Mouse (Mus musculus): Measurements from ENCODE around the gene Ankrd55. TPM values are rescaled to one million over a fixed set of nuclear protein-coding genes. Genes with fewer than 3 reads are reported as not detected.

Gene Ankrd55
- total RNA-seq, 1 experiment = 0.18 TPM

- no peak for DNase-seq (ENCODE audit: low read depth, low spot score)
- in situ Hi-C loops (cut with MboI; ENCODE audit: low sequenced_read_pairs in 2 of 2, unreplicated experiment in 2 of 2) = no loop called here
- Histone ChIP-seq H3K9ac (ENCODE audit: insufficient read depth, low read depth, low read length, poor library complexity, severe bottlenecking) (no peak overlapping the region), H3K27ac (ENCODE audit: insufficient read depth, low read depth, low read length, poor library complexity, severe bottlenecking) (no peak overlapping the region), H3K9me3 (ENCODE audit: control insufficient read depth, insufficient read depth, low read depth, low read length) (no peaks in the 10 kb centered on the region), H3K36me3 (ENCODE audit: control insufficient read depth, insufficient read depth, low read length, poor library complexity, severe bottlenecking) (no peaks in the 10 kb centered on the region), H3K4me3 (ENCODE audit: insufficient read depth in 1 of 2, low read depth in 1 of 2, low read length in 2 of 2, poor library complexity in 1 of 2, severe bottlenecking in 1 of 2) (no peak overlapping the region), H3K4me1 (ENCODE audit: control insufficient read depth in 2 of 2, insufficient read depth in 2 of 2, low read length in 2 of 2, poor library complexity in 1 of 2) (peaks cover 0 to 2% of the 10 kb centered on the region in 2 experiments; a peak in 1 of 4 replicates)
- TF ChIP-seq CHD2 (IDR thresholded peaks at IDR 0.05; ENCODE audit: low read depth, low read length) = no peak
- TF ChIP-seq HCFC1 (IDR thresholded peaks at IDR 0.05; ENCODE audit: borderline replicate concordance, insufficient read depth, low read length) = no peak
- TF ChIP-seq ZNF384 (IDR thresholded peaks at IDR 0.05; ENCODE audit: low read depth, low read length) = no peak
- no peak for TF ChIP-seq ZC3H11A (IDR thresholded peaks at IDR 0.05; ENCODE audit: borderline replicate concordance, low read depth, low read length)
- TF ChIP-seq MAFK (IDR thresholded peaks at IDR 0.05; ENCODE audit: insufficient read depth, low read depth, low read length) = no peak
Measured at GRCm38 (mm10) chr13:112387279-112387678, 99.0 kb downstream of the Ankrd55 start.

- no peak for DNase-seq (ENCODE audit: low read depth, low spot score)
- Histone ChIP-seq H3K9ac (ENCODE audit: insufficient read depth, low read depth, low read length, poor library complexity, severe bottlenecking) (no peak overlapping the region), H3K27ac (ENCODE audit: insufficient read depth, low read depth, low read length, poor library complexity, severe bottlenecking) (no peak overlapping the region), H3K4me3 (ENCODE audit: insufficient read depth in 1 of 2, low read depth in 1 of 2, low read length in 2 of 2, poor library complexity in 1 of 2, severe bottlenecking in 1 of 2) (no peak overlapping the region), H3K36me3 (ENCODE audit: control insufficient read depth, insufficient read depth, low read length, poor library complexity, severe bottlenecking) (no peaks in the 10 kb centered on the region), H3K9me3 (ENCODE audit: control insufficient read depth, insufficient read depth, low read depth, low read length) (no peaks in the 10 kb centered on the region), H3K4me1 (ENCODE audit: control insufficient read depth in 2 of 2, insufficient read depth in 2 of 2, low read length in 2 of 2, poor library complexity in 1 of 2) (no peaks in the 10 kb centered on the region)
- in situ Hi-C loops (cut with MboI; ENCODE audit: low sequenced_read_pairs in 2 of 2, unreplicated experiment in 2 of 2) = no loop called here
- TF ChIP-seq ZNF384 (IDR thresholded peaks at IDR 0.05; ENCODE audit: low read depth, low read length) (no peak), MAFK (IDR thresholded peaks at IDR 0.05; ENCODE audit: insufficient read depth, low read depth, low read length) (no peak), ZC3H11A (IDR thresholded peaks at IDR 0.05; ENCODE audit: borderline replicate concordance, low read depth, low read length) (no peak)
Measured at GRCm38 (mm10) chr13:112388176-112388575, 99.9 kb downstream of the Ankrd55 start.

- no peaks in the 10 kb centered on the region for H3K36me3 ChIP-seq (ENCODE audit: control insufficient read depth, insufficient read depth, low read length, poor library complexity, severe bottlenecking)
- TF ChIP-seq CHD2 (IDR thresholded peaks at IDR 0.05; ENCODE audit: low read depth, low read length) (no peak), MAFK (IDR thresholded peaks at IDR 0.05; ENCODE audit: insufficient read depth, low read depth, low read length) (no peak), ZNF384 (IDR thresholded peaks at IDR 0.05; ENCODE audit: low read depth, low read length) (no peak), ZC3H11A (IDR thresholded peaks at IDR 0.05; ENCODE audit: borderline replicate concordance, low read depth, low read length) (no peak), HCFC1 (IDR thresholded peaks at IDR 0.05; ENCODE audit: borderline replicate concordance, insufficient read depth, low read length) (no peak)
- H3K4me1 ChIP-seq (ENCODE audit: control insufficient read depth in 2 of 2, insufficient read depth in 2 of 2, low read length in 2 of 2, poor library complexity in 1 of 2) = no peaks in the 10 kb centered on the region
- H3K4me3 ChIP-seq (ENCODE audit: insufficient read depth in 1 of 2, low read depth in 1 of 2, low read length in 2 of 2, poor library complexity in 1 of 2, severe bottlenecking in 1 of 2) = no peak overlapping the region
- no peak overlapping the region for H3K9ac ChIP-seq (ENCODE audit: insufficient read depth, low read depth, low read length, poor library complexity, severe bottlenecking)
- in situ Hi-C loops (cut with MboI; ENCODE audit: low sequenced_read_pairs in 2 of 2, unreplicated experiment in 2 of 2) = no loop called here
- no peak for DNase-seq (ENCODE audit: low read depth, low spot score)
- no peak overlapping the region for H3K27ac ChIP-seq (ENCODE audit: insufficient read depth, low read depth, low read length, poor library complexity, severe bottlenecking)
- no peaks in the 10 kb centered on the region for H3K9me3 ChIP-seq (ENCODE audit: control insufficient read depth, insufficient read depth, low read depth, low read length)
Measured at GRCm38 (mm10) chr13:112390206-112390605, 102.0 kb downstream of the Ankrd55 start.

GRCm38 (mm10) chr13:112391354-112391753 lies 103.1 kb downstream of the Ankrd55 start:
- Histone ChIP-seq H3K4me1 (ENCODE audit: control insufficient read depth in 2 of 2, insufficient read depth in 2 of 2, low read length in 2 of 2, poor library complexity in 1 of 2) (no peaks in the 10 kb centered on the region), H3K27ac (ENCODE audit: insufficient read depth, low read depth, low read length, poor library complexity, severe bottlenecking) (no peak overlapping the region), H3K4me3 (ENCODE audit: insufficient read depth in 1 of 2, low read depth in 1 of 2, low read length in 2 of 2, poor library complexity in 1 of 2, severe bottlenecking in 1 of 2) (no peak overlapping the region), H3K36me3 (ENCODE audit: control insufficient read depth, insufficient read depth, low read length, poor library complexity, severe bottlenecking) (no peaks in the 10 kb centered on the region), H3K9me3 (ENCODE audit: control insufficient read depth, insufficient read depth, low read depth, low read length) (no peaks in the 10 kb centered on the region), H3K9ac (ENCODE audit: insufficient read depth, low read depth, low read length, poor library complexity, severe bottlenecking) (no peak overlapping the region)
- DNase-seq (ENCODE audit: low read depth, low spot score) = no peak
- TF ChIP-seq ZNF384 (IDR thresholded peaks at IDR 0.05; ENCODE audit: low read depth, low read length) (no peak), ZC3H11A (IDR thresholded peaks at IDR 0.05; ENCODE audit: borderline replicate concordance, low read depth, low read length) (no peak), CHD2 (IDR thresholded peaks at IDR 0.05; ENCODE audit: low read depth, low read length) (no peak), MAFK (IDR thresholded peaks at IDR 0.05; ENCODE audit: insufficient read depth, low read depth, low read length) (no peak), HCFC1 (IDR thresholded peaks at IDR 0.05; ENCODE audit: borderline replicate concordance, insufficient read depth, low read length) (no peak)
- in situ Hi-C loops (cut with MboI; ENCODE audit: low sequenced_read_pairs in 2 of 2, unreplicated experiment in 2 of 2) = no loop called here

GRCm38 (mm10) chr13:112393356-112393755 lies 105.1 kb downstream of the Ankrd55 start:
- no peaks in the 10 kb centered on the region for H3K9me3 ChIP-seq (ENCODE audit: control insufficient read depth, insufficient read depth, low read depth, low read length)
- no peak overlapping the region for H3K27ac ChIP-seq (ENCODE audit: insufficient read depth, low read depth, low read length, poor library complexity, severe bottlenecking)
- TF ChIP-seq ZC3H11A (IDR thresholded peaks at IDR 0.05; ENCODE audit: borderline replicate concordance, low read depth, low read length) (no peak), ZNF384 (IDR thresholded peaks at IDR 0.05; ENCODE audit: low read depth, low read length) (no peak), CHD2 (IDR thresholded peaks at IDR 0.05; ENCODE audit: low read depth, low read length) (no peak), HCFC1 (IDR thresholded peaks at IDR 0.05; ENCODE audit: borderline replicate concordance, insufficient read depth, low read length) (no peak), MAFK (IDR thresholded peaks at IDR 0.05; ENCODE audit: insufficient read depth, low read depth, low read length) (no peak)
- in situ Hi-C loops (cut with MboI; ENCODE audit: low sequenced_read_pairs in 2 of 2, unreplicated experiment in 2 of 2) = no loop called here
- no peak overlapping the region for H3K9ac ChIP-seq (ENCODE audit: insufficient read depth, low read depth, low read length, poor library complexity, severe bottlenecking)
- no peak for DNase-seq (ENCODE audit: low read depth, low spot score)
- no peak overlapping the region for H3K4me3 ChIP-seq (ENCODE audit: insufficient read depth in 1 of 2, low read depth in 1 of 2, low read length in 2 of 2, poor library complexity in 1 of 2, severe bottlenecking in 1 of 2)
- no peaks in the 10 kb centered on the region for H3K4me1 ChIP-seq (ENCODE audit: control insufficient read depth in 2 of 2, insufficient read depth in 2 of 2, low read length in 2 of 2, poor library complexity in 1 of 2)
- H3K36me3 ChIP-seq (ENCODE audit: control insufficient read depth, insufficient read depth, low read length, poor library complexity, severe bottlenecking) = no peaks in the 10 kb centered on the region
